Mouse (Mus musculus) stomach, embryonic 14.5 days (tissue): Measurements from ENCODE around the gene Hhipl1. TPM values are rescaled to one million over a fixed set of nuclear protein-coding genes. Genes with fewer than 3 reads are reported as not detected.

Experiments
- ATAC-seq: fragments of 200-750 bp; cut with Nextera tagmentation; 2 replicates; pipeline ENCODE4 v1.8.0; 2017; ENCODE audit warnings: low read depth, moderate TSS enrichment; ENCODE audit not compliant: insufficient number of reproducible peaks, insufficient read depth, low FRiP score
- H3K27ac ChIP-seq: fragments of 300-500 bp; sonication (generic); 2 replicates; pipeline ENCODE4 v1.5.1; 2014; ENCODE audit warnings: mild to moderate bottlenecking, low read length, moderate library complexity, mixed read lengths
- H3K27me3 ChIP-seq: fragments of 300-500 bp; sonication (generic); 2 replicates; pipeline ENCODE4 v1.6.1; 2014; ENCODE audit warnings: low read length, control low read depth, mixed read lengths; ENCODE audit not compliant: control insufficient read depth, insufficient read depth
- H3K36me3 ChIP-seq: fragments of 300-500 bp; sonication (generic); 2 replicates; pipeline ENCODE4 v1.6.1; 2014; ENCODE audit warnings: mild to moderate bottlenecking, control low read depth, low read length, moderate library complexity, mixed read lengths; ENCODE audit not compliant: control insufficient read depth, insufficient read depth
- H3K4me1 ChIP-seq: fragments of 300-500 bp; sonication (generic); 2 replicates; pipeline ENCODE4 v1.6.1; 2014; ENCODE audit warnings: low read length, control low read depth, mixed read lengths; ENCODE audit not compliant: control insufficient read depth, insufficient read depth
- H3K4me2 ChIP-seq: fragments of 300-500 bp; sonication (generic); replicated peaks from 2 replicates; pipeline ENCODE4 v1.6.1; 2014; ENCODE audit warnings: low read depth, low read length, control low read depth
- H3K4me3 ChIP-seq: fragments of 300-500 bp; sonication (generic); 2 replicates; pipeline ENCODE4 v1.5.1; 2014; ENCODE audit warnings: low read depth, low read length, control low read depth
- H3K9ac ChIP-seq: fragments of 300-500 bp; sonication (generic); replicated peaks from 2 replicates; pipeline ENCODE4 v1.6.1; 2014; ENCODE audit warnings: low read depth, mild to moderate bottlenecking, control low read depth, low read length, moderate library complexity, mixed read lengths
- H3K9me3 ChIP-seq: fragments of 300-500 bp; sonication (generic); 2 replicates; pipeline ENCODE4 v1.6.1; 2016; ENCODE audit warnings: low read depth, low read length, control low read depth; ENCODE audit not compliant: control insufficient read depth
- WGBS: fragments of 180-500 bp; shearing (Covaris S2); extraction: QIAGEN DNeasy Blood & Tissue Kit; methylation state at CpG from one replicate; pipeline ENCODE4 v1.1.7; 2014; 5-methylcytosine and 5-hydroxymethylcytosine counted together
- polyA plus RNA-seq: library from polyadenylated mRNA; unstranded; fragments of >200 nt; fragmentation: Nextera tagmentation; extraction: Ambion mirVana; gene quantifications from 2 replicates; pipeline ENCODE4 v1.2.1, GENCODE M21; 2014

Hhipl1 gene
- polyA plus RNA-seq, 1 experiment from 2014 or later = 0.72 TPM

GRCm38 (mm10) chr12:108313244-108313772 lies 7.2 kb downstream of the Hhipl1 start:
- Histone ChIP-seq H3K27me3 (peaks cover 17% of the 10 kb centered on the region), H3K36me3 (no peaks in the 10 kb centered on the region), H3K27ac (no peak overlapping the region), H3K4me2 (no peak overlapping the region), H3K4me1 (no peaks in the 10 kb centered on the region), H3K4me3 (no peak overlapping the region), H3K9me3 (no peaks in the 10 kb centered on the region), H3K9ac (no peak overlapping the region)
- ATAC-seq = no peak
- 80% methylated on average over 1 of the region's 1 CpGs for WGBS

GRCm38 (mm10) chr12:108315818-108316217 lies 9.7 kb downstream of the Hhipl1 start:
- Histone ChIP-seq H3K9me3 (no peaks in the 10 kb centered on the region), H3K4me2 (no peak overlapping the region), H3K4me1 (no peaks in the 10 kb centered on the region), H3K4me3 (no peak overlapping the region), H3K27me3 (peaks cover 29% of the 10 kb centered on the region), H3K9ac (no peak overlapping the region), H3K36me3 (no peaks in the 10 kb centered on the region), H3K27ac (no peak overlapping the region)
- ATAC-seq = no peak
- WGBS = 51% methylated on average over 10 of the region's 10 CpGs

- Histone ChIP-seq H3K9ac (no peak overlapping the region), H3K27me3 (peaks cover 34% of the 10 kb centered on the region), H3K4me1 (no peaks in the 10 kb centered on the region), H3K4me2 (no peak overlapping the region), H3K4me3 (no peak overlapping the region), H3K27ac (no peak overlapping the region), H3K9me3 (no peaks in the 10 kb centered on the region), H3K36me3 (no peaks in the 10 kb centered on the region)
- no peak for ATAC-seq
- 39% methylated on average over 6 of the region's 6 CpGs for WGBS
These were observed 10.6 kb downstream of the Hhipl1 start for GRCm38 (mm10) chr12:108316655-108317054.

GRCm38 (mm10) chr12:108317201-108317738 lies 11.2 kb downstream of the Hhipl1 start:
- Histone ChIP-seq H3K9me3 (no peaks in the 10 kb centered on the region), H3K9ac (no peak overlapping the region), H3K4me1 (no peaks in the 10 kb centered on the region), H3K4me2 (no peak overlapping the region), H3K4me3 (no peak overlapping the region), H3K27me3 (peaks cover 34% of the 10 kb centered on the region), H3K36me3 (no peaks in the 10 kb centered on the region), H3K27ac (no peak overlapping the region)
- ATAC-seq = no peak
- WGBS = 17% methylated on average over 9 of the region's 9 CpGs

GRCm38 (mm10) chr12:108317826-108318430 lies 11.9 kb downstream of the Hhipl1 start:
- WGBS = 24% methylated on average over 18 of the region's 18 CpGs
- no peaks in the 10 kb centered on the region for H3K4me1 ChIP-seq
- no peak overlapping the region for H3K9ac ChIP-seq
- no peak overlapping the region for H3K4me3 ChIP-seq
- no peaks in the 10 kb centered on the region for H3K9me3 ChIP-seq
- no peak overlapping the region for H3K27ac ChIP-seq
- H3K27me3 ChIP-seq = peaks cover 34% of the 10 kb centered on the region
- H3K36me3 ChIP-seq = no peaks in the 10 kb centered on the region
- peak overlapping the region; percentile 14; the same call in 1 of the 2 replicates for H3K4me2 ChIP-seq
- ATAC-seq = no peak

GRCm38 (mm10) chr12:108318499-108318898 lies 12.4 kb downstream of the Hhipl1 start:
- peak overlapping the region; percentile 14; the same call in 1 of the 2 replicates for H3K4me2 ChIP-seq
- H3K9ac ChIP-seq = no peak overlapping the region
- H3K36me3 ChIP-seq = no peaks in the 10 kb centered on the region

GRCm38 (mm10) chr12:108320096-108320495 lies 14.0 kb downstream of the Hhipl1 start:
- no peaks in the 10 kb centered on the region for H3K9me3 ChIP-seq
- WGBS = 22% methylated on average over 8 of the region's 8 CpGs
- H3K4me2 ChIP-seq = no peak overlapping the region
- no peak for ATAC-seq
- peaks cover 34% of the 10 kb centered on the region for H3K27me3 ChIP-seq
- no peaks in the 10 kb centered on the region for H3K4me1 ChIP-seq
- H3K36me3 ChIP-seq = no peaks in the 10 kb centered on the region
- H3K27ac ChIP-seq = no peak overlapping the region
- no peak overlapping the region for H3K4me3 ChIP-seq
- H3K9ac ChIP-seq = no peak overlapping the region

More at GRCm38 (mm10) chr12:108318499-108318898, 12.4 kb downstream of the Hhipl1 start:
- Histone ChIP-seq H3K4me3 (no peak overlapping the region), H3K9me3 (no peaks in the 10 kb centered on the region), H3K27ac (no peak overlapping the region), H3K4me1 (no peaks in the 10 kb centered on the region), H3K27me3 (peaks cover 34% of the 10 kb centered on the region)
- WGBS = 6% methylated on average over 37 of the region's 37 CpGs
- no peak for ATAC-seq

GRCm38 (mm10) chr12:108326401-108326800 lies 20.3 kb downstream of the Hhipl1 start:
- WGBS = 56% methylated on average over 5 of the region's 5 CpGs
- no peak overlapping the region for H3K27ac ChIP-seq
- no peaks in the 10 kb centered on the region for H3K9me3 ChIP-seq
- H3K27me3 ChIP-seq = peaks cover 27% of the 10 kb centered on the region
- ATAC-seq = no peak
- peaks cover 8% of the 10 kb centered on the region; the same call in 1 of the 2 replicates for H3K4me1 ChIP-seq
- no peak overlapping the region for H3K9ac ChIP-seq
- H3K4me3 ChIP-seq = no peak overlapping the region
- H3K36me3 ChIP-seq = no peaks in the 10 kb centered on the region
- no peak overlapping the region for H3K4me2 ChIP-seq
